Mouse (Mus musculus) neural tube, embryonic 13.5 days (tissue): ENCODE measurements at regions not wholly inside any gene's neighbourhood (a gene's known extent, or its start where the extent isn't known, plus 50 kb on each side); places are given as distances from the start of the nearest gene placed in this dataset.
A peak's percentile ranks its signal among the peaks of the same experiment; 100 is the strongest.

Experiments used
- ATAC-seq: fragments of 200-750 bp; cut with Nextera tagmentation; 2 replicates; pipeline ENCODE4 v1.8.0; 2017; ENCODE audit warnings: low read depth, mild to moderate bottlenecking, moderate TSS enrichment, moderate library complexity
- H3K27ac ChIP-seq: fragments of 300-500 bp; sonication (generic); replicated peaks from 2 replicates; pipeline ENCODE4 v1.5.1; 2015; ENCODE audit warnings: moderate library complexity, mild to moderate bottlenecking, inconsistent platforms
- H3K27me3 ChIP-seq: fragments of 300-500 bp; sonication (generic); 2 replicates; pipeline ENCODE4 v1.6.1; 2015; ENCODE audit warnings: mild to moderate bottlenecking, inconsistent platforms
- H3K36me3 ChIP-seq: fragments of 300-500 bp; sonication (generic); 2 replicates; pipeline ENCODE4 v1.6.1; 2015; ENCODE audit warnings: mild to moderate bottlenecking, inconsistent platforms
- H3K4me1 ChIP-seq: fragments of 300-500 bp; sonication (generic); replicated peaks from 2 replicates; pipeline ENCODE4 v1.6.1; 2015; ENCODE audit warnings: inconsistent platforms
- H3K4me2 ChIP-seq: fragments of 300-500 bp; sonication (generic); 2 replicates; pipeline ENCODE4 v1.6.1; 2015; ENCODE audit warnings: inconsistent platforms, mild to moderate bottlenecking, moderate library complexity
- H3K4me3 ChIP-seq: fragments of 300-500 bp; sonication (generic); 2 replicates; pipeline ENCODE4 v1.5.1; 2015; ENCODE audit warnings: mild to moderate bottlenecking, inconsistent platforms
- H3K9ac ChIP-seq: fragments of 300-500 bp; sonication (generic); 2 replicates; pipeline ENCODE4 v1.6.1; 2015; ENCODE audit warnings: moderate library complexity, mild to moderate bottlenecking, inconsistent platforms
- H3K9me3 ChIP-seq: fragments of 300-500 bp; sonication (generic); 2 replicates; pipeline ENCODE4 v1.6.1; 2016; ENCODE audit warnings: inconsistent platforms
- whole genome bisulfite sequencing: fragments of 180-500 bp; shearing (Covaris S2); methylation state at CpG from one replicate; pipeline ENCODE4 v1.1.7; 2015; 5-methylcytosine and 5-hydroxymethylcytosine counted together

GRCm38 (mm10) chr14:68355462-68355905 lies 938.6 kb downstream of the Synb start:
- H3K4me2 ChIP-seq: no peak overlapping the region
- H3K9ac ChIP-seq: no peak overlapping the region
- peak overlapping the region; percentile 74 for H3K27ac ChIP-seq
- peak; percentile 87 for ATAC-seq
- peaks cover 21% of the 10 kb centered on the region for H3K4me1 ChIP-seq
- WGBS: 21% methylated on average over 8 of the region's 8 CpGs
- no peaks in the 10 kb centered on the region for H3K27me3 ChIP-seq
- no peaks in the 10 kb centered on the region for H3K9me3 ChIP-seq
- no peaks in the 10 kb centered on the region for H3K36me3 ChIP-seq
- H3K4me3 ChIP-seq: no peak overlapping the region

GRCm38 (mm10) chr14:68345527-68345926 lies 948.6 kb downstream of the Synb start:
- H3K9me3 ChIP-seq: no peaks in the 10 kb centered on the region
- no peak overlapping the region for H3K4me3 ChIP-seq
- H3K36me3 ChIP-seq: no peaks in the 10 kb centered on the region
- no peak overlapping the region for H3K27ac ChIP-seq
- 0 out of 2 replicates have a peak, but pooled peaks cover 3% of the 10 kb centered on the region for H3K4me1 ChIP-seq
- ATAC-seq: no peak
- H3K9ac ChIP-seq: no peak overlapping the region
- H3K27me3 ChIP-seq: no peaks in the 10 kb centered on the region
- no peak overlapping the region for H3K4me2 ChIP-seq
- WGBS: 77% methylated on average over 4 of the region's 4 CpGs

DNA sequence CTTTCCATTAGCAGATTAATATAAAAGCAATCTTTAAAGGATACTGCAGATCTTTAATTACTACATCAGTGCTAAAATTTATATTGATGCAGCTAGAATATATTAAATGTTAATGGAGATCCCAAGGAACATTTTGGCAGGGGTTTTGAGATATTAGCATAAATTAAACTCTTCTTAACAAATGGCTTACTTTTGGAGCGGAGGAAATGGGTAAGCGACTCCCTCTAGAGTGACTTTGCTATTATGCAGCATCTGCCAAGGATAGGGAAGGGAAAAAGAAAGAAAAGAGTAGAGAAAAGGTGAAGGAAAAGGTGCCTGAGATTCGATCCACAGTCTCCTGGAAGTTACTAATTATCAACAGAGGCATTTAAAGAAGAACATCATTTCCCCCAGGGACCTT lies 949.4 kb downstream of the Synb start:
- WGBS: 64% methylated on average over 3 of the region's 3 CpGs

GRCm38 (mm10) chr14:68338440-68338839 lies 955.7 kb downstream of the Synb start:
- Histone ChIP-seq H3K36me3 (no peaks in the 10 kb centered on the region), H3K4me2 (no peak overlapping the region), H3K4me3 (no peak overlapping the region), H3K27ac (no peak overlapping the region), H3K27me3 (no peaks in the 10 kb centered on the region), H3K9ac (no peak overlapping the region), H3K9me3 (no peaks in the 10 kb centered on the region), H3K4me1 (peaks cover 15% of the 10 kb centered on the region)
- WGBS: 42% methylated on average over 5 of the region's 5 CpGs
- no peak for ATAC-seq

More for the DNA sequence above, 949.4 kb downstream of the Synb start:
- Histone ChIP-seq H3K4me3 (no peak overlapping the region), H3K4me1 (0 out of 2 replicates have a peak, but pooled peaks cover 3% of the 10 kb centered on the region), H3K36me3 (no peaks in the 10 kb centered on the region), H3K9ac (no peak overlapping the region), H3K27me3 (no peaks in the 10 kb centered on the region), H3K9me3 (no peaks in the 10 kb centered on the region), H3K27ac (no peak overlapping the region), H3K4me2 (no peak overlapping the region)
- no peak for ATAC-seq

- no peaks in the 10 kb centered on the region for H3K36me3 ChIP-seq
- WGBS: 79% methylated on average over 1 of the region's 1 CpGs
- H3K4me2 ChIP-seq: no peak overlapping the region
- H3K27ac ChIP-seq: no peak overlapping the region
- H3K9me3 ChIP-seq: no peaks in the 10 kb centered on the region
- H3K4me3 ChIP-seq: no peak overlapping the region
- no peaks in the 10 kb centered on the region for H3K4me1 ChIP-seq
- no peak for ATAC-seq
- H3K27me3 ChIP-seq: no peaks in the 10 kb centered on the region
- no peak overlapping the region for H3K9ac ChIP-seq
Observed at GRCm38 (mm10) chr14:68325061-68325460, 969.0 kb downstream of the Synb start.

DNA sequence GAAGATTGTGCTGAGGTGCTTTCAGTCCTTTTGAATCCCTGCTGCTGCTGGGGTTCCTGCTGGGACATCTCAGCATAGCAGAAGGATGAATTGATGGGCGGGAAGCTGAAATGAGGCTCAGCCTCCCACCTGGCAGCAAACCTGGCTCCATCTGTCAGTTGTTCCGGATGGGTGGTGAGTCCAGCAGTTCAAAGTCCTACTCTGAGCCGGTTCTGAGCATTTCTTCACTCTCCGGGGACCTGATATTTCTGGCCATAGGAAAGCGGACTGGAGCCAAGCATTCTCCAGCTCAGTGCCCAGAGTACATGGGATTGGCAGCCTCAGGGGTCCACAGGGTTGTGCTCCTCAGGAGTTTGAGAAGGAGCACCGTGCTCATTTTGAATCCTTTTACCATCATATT lies 971.1 kb downstream of the Synb start:
- Histone ChIP-seq H3K4me1 (no peaks in the 10 kb centered on the region), H3K4me2 (no peak overlapping the region), H3K9me3 (no peaks in the 10 kb centered on the region), H3K9ac (no peak overlapping the region), H3K4me3 (no peak overlapping the region), H3K27ac (no peak overlapping the region), H3K36me3 (no peaks in the 10 kb centered on the region), H3K27me3 (no peaks in the 10 kb centered on the region)
- no peak for ATAC-seq
- 55% methylated on average over 6 of the region's 6 CpGs for WGBS

DNA sequence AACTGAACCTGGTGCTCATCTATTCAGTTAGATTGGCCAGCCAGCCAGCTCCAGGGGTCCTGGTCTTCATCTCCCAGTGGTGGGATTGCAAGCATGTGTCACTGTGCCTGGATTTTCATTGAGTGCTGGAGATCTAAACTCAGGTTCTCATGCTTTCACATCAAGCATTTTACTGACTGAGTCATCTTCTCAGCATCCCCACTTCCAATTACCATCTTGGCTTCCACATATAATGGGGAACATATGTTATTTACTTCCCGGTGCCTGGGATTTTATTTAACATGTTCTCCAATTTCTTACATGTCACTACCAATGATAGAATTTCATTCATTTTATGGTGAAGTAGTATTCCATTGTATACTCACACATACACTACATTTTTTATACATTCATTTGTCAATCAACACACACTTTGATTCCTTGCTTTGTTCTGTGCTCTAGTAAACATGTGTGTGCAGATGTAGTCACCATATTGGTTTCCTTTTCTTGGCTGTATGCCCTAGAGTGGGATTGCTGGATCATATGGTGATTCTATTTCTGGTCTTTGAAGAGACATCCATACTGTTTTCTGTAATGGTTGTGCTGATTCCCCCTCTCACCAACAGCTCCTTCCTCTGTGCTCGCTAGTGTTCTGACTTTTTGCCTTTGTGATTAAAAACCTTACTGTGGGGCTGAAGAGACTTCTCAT lies 986.0 kb downstream of the Synb start:
- no peak overlapping the region for H3K9ac ChIP-seq
- no peaks in the 10 kb centered on the region for H3K9me3 ChIP-seq
- no peak overlapping the region for H3K4me3 ChIP-seq
- 86% methylated on average over 2 of the region's 2 CpGs for WGBS
- H3K36me3 ChIP-seq: no peaks in the 10 kb centered on the region
- H3K27ac ChIP-seq: no peak overlapping the region
- no peaks in the 10 kb centered on the region for H3K27me3 ChIP-seq
- ATAC-seq: no peak
- H3K4me2 ChIP-seq: no peak overlapping the region
- H3K4me1 ChIP-seq: no peaks in the 10 kb centered on the region

DNA sequence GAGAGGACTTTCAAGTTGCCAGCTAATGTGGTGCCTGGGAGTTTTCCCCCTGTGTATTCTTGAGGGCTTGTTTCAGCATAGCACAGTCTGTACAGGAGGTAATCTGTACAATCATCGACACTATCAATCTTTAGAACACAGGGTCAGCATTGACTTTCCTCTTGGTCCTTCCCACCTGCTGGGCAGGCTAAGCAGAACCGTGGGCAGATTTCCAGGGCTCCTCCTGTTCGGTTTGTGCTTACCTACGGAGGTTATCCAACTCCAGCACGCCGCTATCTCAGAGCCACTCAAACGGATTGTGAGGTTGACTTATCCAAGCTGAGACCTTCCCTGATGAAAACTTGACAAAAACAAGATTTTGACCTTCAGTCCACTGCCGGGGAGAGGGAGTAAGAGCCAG lies 988.9 kb downstream of the Synb start:
- H3K9me3 ChIP-seq: no peaks in the 10 kb centered on the region
- no peak overlapping the region for H3K27ac ChIP-seq
- H3K36me3 ChIP-seq: no peaks in the 10 kb centered on the region
- no peak overlapping the region for H3K9ac ChIP-seq
- no peak overlapping the region for H3K4me2 ChIP-seq
- no peak overlapping the region for H3K4me3 ChIP-seq
- H3K4me1 ChIP-seq: no peaks in the 10 kb centered on the region
- no peaks in the 10 kb centered on the region for H3K27me3 ChIP-seq
- 85% methylated on average over 8 of the region's 8 CpGs for WGBS
- no peak for ATAC-seq

- Histone ChIP-seq H3K27ac (no peak overlapping the region), H3K9me3 (no peaks in the 10 kb centered on the region), H3K27me3 (no peaks in the 10 kb centered on the region), H3K4me3 (no peak overlapping the region), H3K9ac (no peak overlapping the region), H3K4me1 (no peaks in the 10 kb centered on the region), H3K4me2 (no peak overlapping the region), H3K36me3 (no peaks in the 10 kb centered on the region)
- WGBS: 55% methylated on average over 4 of the region's 4 CpGs
- ATAC-seq: no peak
Observed at GRCm38 (mm10) chr14:68301710-68302109, 992.4 kb downstream of the Synb start.

- no peaks in the 10 kb centered on the region for H3K9me3 ChIP-seq
- no peak overlapping the region for H3K27ac ChIP-seq
- no peak overlapping the region for H3K4me3 ChIP-seq
- H3K27me3 ChIP-seq: no peaks in the 10 kb centered on the region
- H3K36me3 ChIP-seq: no peaks in the 10 kb centered on the region
- H3K9ac ChIP-seq: no peak overlapping the region
- 69% methylated on average over 3 of the region's 3 CpGs for WGBS
- ATAC-seq: no peak
- H3K4me1 ChIP-seq: no peaks in the 10 kb centered on the region
- H3K4me2 ChIP-seq: no peak overlapping the region
Observed at GRCm38 (mm10) chr14:68285546-68285945, 1008.6 kb downstream of the Synb start.

DNA sequence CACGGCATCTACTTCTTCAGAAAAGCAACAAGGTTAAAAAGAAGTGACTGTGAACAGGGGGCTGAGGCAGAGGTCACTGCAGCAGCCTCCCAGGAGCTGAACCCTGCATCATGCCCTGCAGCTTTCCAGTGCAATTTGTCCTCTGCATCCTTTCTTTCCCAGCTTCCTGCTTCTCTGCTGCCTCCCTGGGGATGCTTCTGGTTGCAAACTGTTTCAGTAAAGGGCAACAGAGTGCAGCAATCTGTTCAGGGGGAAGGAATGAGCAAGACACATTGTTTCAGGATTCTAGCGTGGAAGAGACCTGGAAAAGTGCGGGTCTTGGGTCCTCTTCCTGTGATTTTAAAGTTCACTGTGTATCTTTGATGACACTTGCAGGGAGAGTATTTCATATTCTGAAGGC lies 1032.7 kb downstream of the Synb start:
- Histone ChIP-seq H3K4me2 (no peak overlapping the region), H3K27me3 (no peaks in the 10 kb centered on the region), H3K9ac (no peak overlapping the region), H3K4me3 (no peak overlapping the region), H3K9me3 (no peaks in the 10 kb centered on the region), H3K27ac (peak overlapping the region; percentile 52), H3K36me3 (no peaks in the 10 kb centered on the region), H3K4me1 (peaks cover 16% of the 10 kb centered on the region)
- peak; percentile 11; the same call in 1 of the 2 replicates for ATAC-seq
- 52% methylated on average over 3 of the region's 3 CpGs for WGBS

GRCm38 (mm10) chr14:68246966-68247365 lies 1047.1 kb downstream of the Synb start:
- H3K36me3 ChIP-seq: no peaks in the 10 kb centered on the region
- H3K27ac ChIP-seq: no peak overlapping the region
- no peaks in the 10 kb centered on the region for H3K4me1 ChIP-seq
- no peak overlapping the region for H3K9ac ChIP-seq
- 86% methylated on average over 2 of the region's 2 CpGs for WGBS
- H3K27me3 ChIP-seq: no peaks in the 10 kb centered on the region
- ATAC-seq: no peak
- no peak overlapping the region for H3K4me3 ChIP-seq
- 0 out of 2 replicates have a peak, but pooled peaks cover 3% of the 10 kb centered on the region for H3K9me3 ChIP-seq
- no peak overlapping the region for H3K4me2 ChIP-seq

DNA sequence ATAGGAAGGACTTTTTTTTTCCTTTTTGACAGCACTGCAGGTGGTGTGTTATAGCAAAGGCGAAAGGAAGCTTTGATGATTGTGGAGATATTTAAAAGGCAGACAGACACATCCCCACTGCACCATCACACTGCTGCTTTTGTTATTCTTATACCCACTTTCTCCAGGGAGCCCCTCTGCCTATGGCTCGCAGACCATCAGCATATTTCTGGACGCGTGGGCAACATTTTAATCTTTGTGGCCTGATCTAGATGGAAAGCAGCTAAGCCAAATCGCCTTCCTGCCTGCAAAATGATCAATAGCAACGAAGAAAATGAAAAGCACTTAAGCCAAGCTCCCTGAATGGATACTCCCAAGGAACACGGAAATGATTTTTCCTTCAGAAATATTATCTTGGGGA lies 1054.0 kb downstream of the Synb start:
- Histone ChIP-seq H3K36me3 (no peaks in the 10 kb centered on the region), H3K4me3 (no peak overlapping the region), H3K9ac (no peak overlapping the region), H3K4me2 (no peak overlapping the region), H3K9me3 (0 out of 2 replicates have a peak, but pooled peaks cover 3% of the 10 kb centered on the region), H3K27me3 (no peaks in the 10 kb centered on the region), H3K27ac (0 out of 2 replicates have a peak overlapping the region, but pooled peaks have one; percentile 1), H3K4me1 (no peaks in the 10 kb centered on the region)
- WGBS: 72% methylated on average over 7 of the region's 7 CpGs
- no peak for ATAC-seq
